Mouse (Mus musculus): ENCODE measurements around the gene Myh9. TPM values are rescaled to one million over a fixed set of nuclear protein-coding genes. Genes with fewer than 3 reads are reported as not detected.

Myh9 gene
- polyA plus RNA-seq, 1 experiment = 1,641 TPM

DNA sequence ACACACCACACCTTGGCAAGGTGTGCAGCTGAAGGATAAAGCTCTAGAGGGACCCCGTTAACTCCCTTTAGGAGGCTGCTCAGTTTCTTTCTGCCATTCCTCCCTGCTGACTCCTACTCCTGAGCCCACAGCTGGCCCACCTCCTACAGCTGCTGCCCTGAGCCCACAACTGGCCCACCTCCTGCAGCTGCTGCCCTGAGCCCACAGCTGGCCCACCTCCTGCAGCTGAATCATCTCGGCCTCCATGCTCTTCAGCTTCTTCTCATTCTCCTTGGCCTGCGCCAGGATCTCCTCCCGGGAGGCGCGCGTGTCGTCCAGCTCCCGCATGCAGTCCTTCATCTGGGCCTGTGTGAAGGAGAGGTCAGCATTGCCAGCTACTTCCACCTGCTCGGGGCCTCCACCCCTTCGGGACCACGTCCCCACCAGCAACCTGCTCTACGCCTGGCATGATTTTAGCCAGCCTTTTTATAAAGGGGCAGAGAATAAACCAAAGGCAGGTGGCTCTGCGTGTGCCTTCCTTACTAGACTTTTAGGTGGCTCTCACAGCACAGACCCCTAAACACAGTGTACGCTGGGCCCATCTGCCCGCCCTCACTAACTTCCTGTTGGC is 76.4 kb downstream of the Myh9 start:
- Histone ChIP-seq H3K4me1 (peaks cover 82% of the 10 kb centered on the region), H3K27me3 (replicated peaks) (no peaks in the 10 kb centered on the region), H3K9me3 (no peaks in the 10 kb centered on the region), H3K36me3 (replicated peaks; ENCODE audit: low read length) (peaks cover 100% of the 10 kb centered on the region), H3K4me3 (replicated peaks) (no peak overlapping the region)
- no peak for TF ChIP-seq FLI1 (IDR thresholded peaks at IDR 0.05; ENCODE audit: low read length)
- no peak for TF ChIP-seq GATA1 (IDR thresholded peaks at IDR 0.05; ENCODE audit: borderline replicate concordance, low read length)

DNA sequence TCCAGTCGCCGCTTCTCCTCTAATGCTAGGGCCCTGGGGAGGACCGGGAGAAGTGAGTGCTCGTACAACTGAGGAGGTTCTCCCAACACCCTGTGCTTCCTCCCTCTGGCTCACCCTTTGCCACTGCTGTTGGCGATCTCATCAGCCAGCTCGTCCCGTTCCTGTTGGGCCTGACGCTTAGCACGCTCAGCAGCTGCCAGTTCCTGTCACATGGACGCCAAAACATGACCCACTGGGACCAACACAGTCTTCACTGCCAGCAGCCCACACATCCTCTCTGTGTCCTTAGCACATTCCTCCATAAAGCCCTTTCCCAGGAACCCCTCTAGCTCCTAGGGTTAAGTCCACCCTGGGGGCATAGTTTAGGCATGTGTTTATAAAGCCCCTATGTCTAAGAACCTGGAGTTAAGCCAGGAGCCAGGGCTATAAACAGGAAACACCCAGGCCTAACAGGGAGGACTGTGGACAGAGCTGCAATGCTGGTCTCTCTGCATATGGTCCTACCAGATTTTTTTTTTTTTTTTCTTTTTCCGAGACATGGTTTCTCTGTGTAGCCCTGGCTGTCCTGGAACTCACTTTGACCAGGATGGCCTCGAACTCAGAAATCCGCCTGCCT is 77.5 kb downstream of the Myh9 start:
- no peak for TF ChIP-seq FLI1 (IDR thresholded peaks at IDR 0.05; ENCODE audit: low read length)
- no peak for TF ChIP-seq GATA1 (IDR thresholded peaks at IDR 0.05; ENCODE audit: borderline replicate concordance, low read length)
- no peaks in the 10 kb centered on the region for H3K27me3 ChIP-seq (replicated peaks)

DNA sequence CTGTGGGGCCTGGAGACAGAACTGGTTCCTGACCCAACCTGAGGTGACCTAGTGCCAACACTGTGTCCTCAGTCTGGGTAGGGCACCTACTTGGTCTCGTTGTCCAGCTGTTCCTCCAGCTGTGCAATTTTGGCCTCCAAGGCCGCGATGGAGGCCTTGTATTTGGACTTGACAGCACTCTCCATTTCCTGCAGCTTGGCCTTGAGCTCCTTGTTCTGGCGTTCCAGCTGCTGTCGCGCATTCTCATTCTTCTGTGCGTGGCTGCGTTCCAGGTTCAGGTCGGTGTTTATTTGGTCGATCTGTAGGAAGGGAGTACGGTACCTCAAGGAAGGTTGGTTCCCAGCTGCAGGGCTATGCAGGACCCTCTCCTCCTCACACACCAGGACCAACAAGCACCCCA is 78.3 kb downstream of the Myh9 start:
- Histone ChIP-seq H3K27me3 (replicated peaks) (no peaks in the 10 kb centered on the region), H3K4me3 (replicated peaks) (no peak overlapping the region), H3K36me3 (replicated peaks; ENCODE audit: low read length) (peaks cover 98% of the 10 kb centered on the region), H3K9me3 (no peaks in the 10 kb centered on the region), H3K4me1 (peaks cover 74% of the 10 kb centered on the region)
- TF ChIP-seq GATA1 (IDR thresholded peaks at IDR 0.05; ENCODE audit: borderline replicate concordance, low read length) (no peak), FLI1 (IDR thresholded peaks at IDR 0.05; ENCODE audit: low read length) (no peak)

More for the DNA sequence above, 77.5 kb downstream of the Myh9 start:
- H3K4me1 ChIP-seq = peaks cover 82% of the 10 kb centered on the region
- peaks cover 100% of the 10 kb centered on the region for H3K36me3 ChIP-seq (replicated peaks; ENCODE audit: low read length)
- H3K9me3 ChIP-seq = no peaks in the 10 kb centered on the region
- peak overlapping the region; percentile 21 for H3K4me3 ChIP-seq (replicated peaks)

DNA sequence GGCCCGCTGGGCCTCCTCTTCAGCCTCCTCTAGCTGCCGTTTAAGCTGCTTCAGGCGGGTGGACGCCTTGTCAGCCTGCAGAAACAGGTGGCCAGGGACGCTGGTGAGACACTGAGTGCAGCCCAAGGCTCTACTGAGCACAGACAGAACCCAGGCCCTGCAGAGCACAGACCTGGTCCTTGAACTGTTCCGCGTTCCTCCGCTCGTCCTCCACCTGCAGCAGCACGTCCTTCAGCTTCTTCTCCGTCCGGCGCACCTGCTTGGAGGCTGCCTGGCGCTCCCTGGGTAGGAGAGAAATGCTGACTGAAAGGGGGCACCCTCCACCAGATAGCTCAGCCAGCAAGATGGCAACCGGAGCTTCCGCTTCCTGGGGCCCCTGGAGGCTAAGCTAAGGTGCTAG is 78.9 kb downstream of the Myh9 start:
- H3K9me3 ChIP-seq = no peaks in the 10 kb centered on the region
- no peaks in the 10 kb centered on the region for H3K27me3 ChIP-seq (replicated peaks)
- TF ChIP-seq GATA1 (IDR thresholded peaks at IDR 0.05; ENCODE audit: borderline replicate concordance, low read length) = no peak
- TF ChIP-seq FLI1 (IDR thresholded peaks at IDR 0.05; ENCODE audit: low read length) = no peak
- H3K36me3 ChIP-seq (replicated peaks; ENCODE audit: low read length) = peaks cover 96% of the 10 kb centered on the region
- H3K4me1 ChIP-seq = peaks cover 67% of the 10 kb centered on the region
- H3K4me3 ChIP-seq (replicated peaks) = no peak overlapping the region

DNA sequence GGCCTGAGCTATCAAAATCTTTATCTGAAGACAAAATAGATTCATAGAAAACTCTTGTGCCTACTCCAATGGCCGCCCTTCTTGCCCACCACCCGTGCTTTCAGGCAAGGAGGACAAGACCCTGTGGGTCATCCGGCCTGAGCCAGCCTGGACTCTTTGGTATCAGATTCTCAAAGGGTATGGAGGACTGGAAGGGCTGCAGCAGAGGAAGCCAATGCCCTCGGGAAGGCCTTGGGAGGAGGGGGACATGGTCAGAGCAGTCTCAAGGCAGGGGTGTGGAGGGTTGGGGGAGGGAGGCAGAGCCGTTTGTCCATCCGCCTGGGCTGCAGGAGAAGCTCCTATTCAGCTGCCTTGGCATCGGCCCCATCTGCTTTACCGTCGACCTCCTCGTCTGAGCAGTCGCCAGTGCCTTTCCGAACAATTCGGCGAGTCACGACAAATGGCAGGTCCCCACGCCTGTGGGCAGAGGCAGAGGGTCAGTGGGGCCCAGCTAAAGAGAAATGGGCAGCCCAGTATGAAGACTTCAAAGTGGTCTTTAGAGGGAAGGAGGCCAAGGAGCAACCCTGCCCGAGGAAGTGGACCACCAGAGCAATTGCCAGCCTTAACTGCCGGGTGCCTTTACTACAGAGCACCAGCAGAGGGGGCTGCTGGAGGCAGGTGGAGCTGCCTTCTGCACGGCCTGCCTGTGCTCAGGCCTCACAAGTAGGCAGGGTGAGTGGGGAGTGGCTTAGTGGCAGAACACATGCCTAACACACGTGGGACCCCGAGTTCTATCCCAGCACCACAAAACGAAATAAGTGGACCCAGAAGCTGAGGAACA is 80.2 kb downstream of the Myh9 start:
- Histone ChIP-seq H3K9me3 (no peaks in the 10 kb centered on the region), H3K36me3 (replicated peaks; ENCODE audit: low read length) (peaks cover 84% of the 10 kb centered on the region), H3K4me1 (peaks cover 65% of the 10 kb centered on the region), H3K4me3 (replicated peaks) (no peak overlapping the region), H3K27me3 (replicated peaks) (no peaks in the 10 kb centered on the region)
- TF ChIP-seq GATA1 (IDR thresholded peaks at IDR 0.05; ENCODE audit: borderline replicate concordance, low read length) (no peak), FLI1 (IDR thresholded peaks at IDR 0.05; ENCODE audit: low read length) (no peak)

DNA sequence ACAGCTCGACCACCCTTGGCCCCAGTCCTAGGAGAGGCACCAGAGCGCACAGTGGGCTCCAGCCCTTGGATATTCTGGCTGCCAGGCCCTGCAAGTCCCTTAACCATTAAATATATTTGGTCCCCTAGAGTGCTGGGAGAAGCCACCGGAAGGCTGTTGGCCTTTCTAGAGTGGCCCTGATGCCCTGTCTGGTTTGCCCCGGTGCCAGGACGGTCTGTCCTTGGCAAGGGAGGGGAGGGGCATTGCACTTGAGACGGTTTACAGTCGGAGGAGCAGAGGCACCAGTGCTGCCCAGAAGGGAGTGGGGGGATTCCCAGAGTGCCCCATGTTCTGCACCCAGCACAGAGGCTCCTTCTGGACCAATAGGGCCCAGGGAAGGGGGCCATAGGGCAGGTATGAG is 80.9 kb downstream of the Myh9 start:
- TF ChIP-seq FLI1 (IDR thresholded peaks at IDR 0.05; ENCODE audit: low read length) (no peak), GATA1 (IDR thresholded peaks at IDR 0.05; ENCODE audit: borderline replicate concordance, low read length) (no peak)
- no peak overlapping the region for H3K4me3 ChIP-seq (replicated peaks)
- H3K9me3 ChIP-seq = no peaks in the 10 kb centered on the region
- H3K4me1 ChIP-seq = peaks cover 63% of the 10 kb centered on the region
- peaks cover 77% of the 10 kb centered on the region for H3K36me3 ChIP-seq (replicated peaks; ENCODE audit: low read length)
- H3K27me3 ChIP-seq (replicated peaks) = no peaks in the 10 kb centered on the region

DNA sequence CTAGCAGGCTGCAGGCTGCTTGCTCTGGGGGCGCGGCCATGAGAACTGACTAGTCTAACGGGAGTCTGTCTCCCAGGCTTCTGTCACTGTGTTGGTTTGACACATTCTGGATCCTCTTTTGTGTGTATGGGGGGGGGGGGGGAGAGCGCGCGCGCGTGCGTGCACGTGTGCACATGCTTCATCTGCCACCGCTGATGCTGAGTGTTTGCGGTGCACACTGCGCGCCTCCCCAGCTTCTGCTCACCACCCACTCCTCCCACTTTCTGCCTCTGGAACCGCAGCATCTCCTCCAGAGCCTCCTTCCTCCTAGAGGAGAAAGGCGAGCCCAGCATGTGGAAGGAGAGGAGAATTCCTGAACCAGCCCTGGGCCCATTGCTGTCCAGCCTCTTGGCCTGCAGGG is 81.9 kb downstream of the Myh9 start:
- Histone ChIP-seq H3K36me3 (replicated peaks; ENCODE audit: low read length) (peaks cover 66% of the 10 kb centered on the region), H3K27me3 (replicated peaks) (no peaks in the 10 kb centered on the region), H3K9me3 (no peaks in the 10 kb centered on the region), H3K4me3 (replicated peaks) (no peak overlapping the region), H3K4me1 (peaks cover 62% of the 10 kb centered on the region)
- no peak for TF ChIP-seq GATA1 (IDR thresholded peaks at IDR 0.05; ENCODE audit: borderline replicate concordance, low read length)
- no peak for TF ChIP-seq FLI1 (IDR thresholded peaks at IDR 0.05; ENCODE audit: low read length)

DNA sequence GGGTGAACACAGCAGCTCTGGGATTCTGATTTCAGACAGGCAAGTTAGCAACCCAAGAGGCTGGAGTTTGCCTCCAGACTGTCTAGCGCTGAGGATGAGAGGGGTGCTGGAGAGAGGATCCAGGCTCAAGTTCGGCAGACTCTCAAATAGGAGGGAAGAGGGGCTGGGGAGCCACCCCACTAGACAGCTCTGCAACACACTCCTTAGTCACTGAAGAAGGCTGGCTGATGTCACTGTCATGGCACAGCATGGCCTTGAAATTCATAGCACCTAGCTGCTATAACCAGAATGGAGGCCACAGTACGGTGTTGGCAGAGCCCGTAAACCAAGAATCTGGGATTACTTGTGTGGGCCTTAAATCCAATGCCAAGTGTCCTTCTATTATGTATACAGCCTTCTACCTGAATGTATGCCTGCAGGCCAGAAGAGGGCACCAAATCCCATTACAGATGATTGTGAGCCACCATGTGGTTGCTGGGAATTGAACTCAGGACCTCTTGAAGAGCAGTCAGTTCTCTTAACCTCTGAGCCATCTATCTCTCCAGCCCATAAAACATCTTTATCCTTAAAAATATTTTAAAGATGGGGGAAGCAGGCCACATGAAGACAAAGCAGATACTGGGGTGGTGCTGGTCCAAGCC is 84.3 kb downstream of the Myh9 start:
- Histone ChIP-seq H3K36me3 (replicated peaks; ENCODE audit: low read length) (peaks cover 43% of the 10 kb centered on the region), H3K4me3 (replicated peaks) (no peak overlapping the region), H3K4me1 (peaks cover 43% of the 10 kb centered on the region), H3K9me3 (no peaks in the 10 kb centered on the region), H3K27me3 (replicated peaks) (peaks cover 4% of the 10 kb centered on the region)
- TF ChIP-seq GATA1 (IDR thresholded peaks at IDR 0.05; ENCODE audit: borderline replicate concordance, low read length) (no peak), FLI1 (IDR thresholded peaks at IDR 0.05; ENCODE audit: low read length) (no peak)

DNA sequence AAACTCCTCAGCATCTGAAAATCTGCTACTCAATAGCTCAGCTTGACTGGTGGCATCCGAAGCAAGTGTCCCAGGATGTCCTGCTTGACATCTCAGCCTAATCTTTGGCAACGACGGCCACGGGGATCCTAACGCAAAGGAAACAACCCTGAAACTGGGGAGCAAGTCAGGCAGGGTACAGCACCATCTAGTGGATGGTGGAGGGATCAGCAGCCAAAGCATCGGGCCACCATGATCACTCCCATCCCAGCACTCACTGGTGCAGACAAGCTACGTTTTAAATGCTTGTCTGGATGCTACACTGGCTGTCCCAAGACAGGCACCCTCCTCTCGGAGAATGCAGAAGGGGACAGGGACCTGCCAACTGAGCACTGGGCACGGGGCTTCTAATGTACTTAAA is 85.1 kb downstream of the Myh9 start, which contains the start of gene Apol8:
Apol8 (minus strand) TSS at position 156 of the 400 bp plus-strand sequence.
- peaks cover 34% of the 10 kb centered on the region for H3K36me3 ChIP-seq (replicated peaks; ENCODE audit: low read length)
- H3K27me3 ChIP-seq (replicated peaks) = peaks cover 8% of the 10 kb centered on the region
- H3K9me3 ChIP-seq = no peaks in the 10 kb centered on the region
- TF ChIP-seq GATA1 (IDR thresholded peaks at IDR 0.05; ENCODE audit: borderline replicate concordance, low read length) = no peak
- TF ChIP-seq FLI1 (IDR thresholded peaks at IDR 0.05; ENCODE audit: low read length) = no peak
- peak within 1 kb of the TSS; percentile 56 for H3K4me3 ChIP-seq (replicated peaks)
- H3K4me1 ChIP-seq = peaks cover 41% of the 10 kb centered on the region

All from megakaryocyte, embryonic 14.5 days (primary cell).